In the genomic region with DNA sequence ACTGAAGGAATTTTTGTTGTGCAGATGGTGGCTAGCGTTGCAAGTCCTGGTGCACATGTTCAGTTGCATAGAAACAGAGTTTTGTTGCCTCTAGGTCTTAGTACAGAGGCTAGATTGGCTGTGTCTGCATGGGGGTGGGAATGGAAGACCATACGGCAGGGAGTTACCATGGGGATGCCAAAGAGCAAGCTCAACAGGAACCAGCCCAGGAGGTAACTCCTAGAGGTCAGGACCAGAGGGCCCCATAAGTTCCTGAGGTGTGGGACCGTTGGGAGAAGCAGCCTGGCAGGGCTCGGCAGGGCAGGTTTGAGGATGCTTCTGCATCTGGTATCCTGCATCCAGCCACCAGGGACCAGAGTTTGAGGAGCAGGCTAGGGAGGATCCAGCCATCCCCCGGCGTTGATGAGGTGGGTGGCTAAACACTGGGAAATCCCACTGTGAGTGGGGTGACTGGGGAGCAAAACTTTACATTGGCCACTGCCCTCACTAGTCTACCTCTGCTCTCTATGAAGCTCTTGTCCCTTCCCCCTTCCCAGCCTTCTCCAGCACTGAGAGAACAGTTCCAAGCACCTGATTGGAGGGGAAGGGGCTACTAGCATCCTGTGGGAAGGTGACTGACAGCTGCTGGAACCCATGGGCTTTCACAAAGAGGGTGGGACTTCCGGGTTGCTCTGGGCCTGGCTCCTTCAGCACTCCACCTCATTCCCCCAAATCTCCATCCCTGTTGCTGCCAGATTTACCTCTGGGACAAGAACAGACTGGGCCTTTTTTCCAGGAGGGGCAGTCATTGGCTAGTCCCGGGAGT, we compare ENCODE assay signal across 8 mouse cellular contexts. TPM values are rescaled to one million over a fixed set of nuclear protein-coding genes. Genes with fewer than 3 reads are reported as not detected.
A peak's percentile ranks its signal among the peaks of the same experiment; 100 is the strongest.
DNase-seq lines count a peak whose midpoint lies in the region; ATAC-seq and TF ChIP-seq lines count a peak whose summit lies in the region.

No protein-coding gene starts in this region.

- TF ChIP-seq CTCF in G1E (IDR thresholded peaks at IDR 0.05; ENCODE audit: low read depth, low read length): no peak
- no peak for TF ChIP-seq CTCF in embryonic fibroblast, embryonic 13.5 days (IDR thresholded peaks at IDR 0.05; ENCODE audit: borderline replicate concordance, insufficient read depth, low read length)

- H3K27ac ChIP-seq in embryonic fibroblast, embryonic 13.5 days (ENCODE audit: insufficient read depth, low read length): no peak overlapping the region
- H3K27ac ChIP-seq in neural tube, embryonic 15.5 days (replicated peaks): peak overlapping the region; percentile 54; the same call in 1 of the 2 replicates

- peak; percentile 24 for DNase-seq in CD4-positive, CD25-positive, alpha-beta regulatory T cell, adult 2 months (ENCODE audit: low read depth, low spot score)
- DNase-seq in G1E (ENCODE audit: low spot score) (peak; percentile 64), liver (peak; percentile 42)
- DNase-seq in induced T-regulatory cell, adult 2 months (ENCODE audit: low read depth): peak; percentile 33
- no peak for DNase-seq in spleen, postnatal 36 days (ENCODE audit: low spot score in 2 of 2)

- peak; percentile 49 for TF ChIP-seq POLR2A in embryonic fibroblast, embryonic 13.5 days (IDR thresholded peaks at IDR 0.05; ENCODE audit: low read depth, low read length)

- ATAC-seq in CD4-positive, CD25-positive, alpha-beta regulatory T cell, adult 4 months: no peak
- ATAC-seq in G1E (ENCODE audit: extremely low read depth, insufficient number of reproducible peaks, low FRiP score, poor library complexity, severe bottlenecking): no peak
- peak; percentile 28 for ATAC-seq in neural tube, embryonic 15.5 days (ENCODE audit: low FRiP score)

- no peaks in the 10 kb centered on the region for H3K9me3 ChIP-seq in G1E (replicated peaks)
- no peaks in the 10 kb centered on the region for H3K9me3 ChIP-seq in neural tube, embryonic 15.5 days (replicated peaks)

- H3K9ac ChIP-seq in neural tube, embryonic 15.5 days (replicated peaks): peak overlapping the region; percentile 85

- peak overlapping the region; percentile 80 for H3K4me3 ChIP-seq in G1E (ENCODE audit: low read depth, low read length)
- peak overlapping the region; percentile 99 for H3K4me3 ChIP-seq in embryonic fibroblast, embryonic 13.5 days (ENCODE audit: insufficient read depth, low read length)
- H3K4me3 ChIP-seq in neural tube, embryonic 15.5 days (replicated peaks): peak overlapping the region; percentile 86

- peaks cover 47% of the 10 kb centered on the region for H3K36me3 ChIP-seq in G1E (replicated peaks)
- H3K36me3 ChIP-seq in neural tube, embryonic 15.5 days: peaks cover 23% of the 10 kb centered on the region

- H3K27me3 ChIP-seq in G1E (ENCODE audit: insufficient read depth, low read length): no peaks in the 10 kb centered on the region
- H3K27me3 ChIP-seq in neural tube, embryonic 15.5 days (replicated peaks): no peaks in the 10 kb centered on the region

- 9% methylated on average over 8 of the region's 8 CpGs for WGBS in neural tube, embryonic 15.5 days

- H3K4me2 ChIP-seq in neural tube, embryonic 15.5 days: peak overlapping the region; percentile 88

- peaks cover 57% of the 10 kb centered on the region for H3K4me1 ChIP-seq in G1E (ENCODE audit: insufficient read depth, low read depth, low read length)
- H3K4me1 ChIP-seq in embryonic fibroblast, embryonic 13.5 days (ENCODE audit: control insufficient read depth, insufficient read depth, low read length): no peaks in the 10 kb centered on the region
- H3K4me1 ChIP-seq in neural tube, embryonic 15.5 days: peaks cover 34% of the 10 kb centered on the region

RNA-seq across cellular contexts. Expression of a gene that starts 1.5 kb away (rescaled TPM):
- 10 to 100 TPM; 39.4 to 58.4 TPM for polyA plus RNA-seq in CD4-positive, CD25-positive, alpha-beta regulatory T cell, adult 4 months (2017; shearing (Covaris generic))
- 31.1 and 37.6 TPM in 2 replicates for total RNA-seq in G1E (2014; fragmentation: Nextera tagmentation)
- 73.3 and 76.0 TPM in 2 replicates for total RNA-seq in G1E (2017)
- 174 and 201 TPM in 2 replicates for polyA plus RNA-seq in G1E (2012)
- 55.0 and 57.9 TPM in 2 replicates for polyA plus RNA-seq in embryonic fibroblast, embryonic 13.5 days (2011; ENCODE audit: insufficient read length, low read depth, missing spikeins)
- polyA plus RNA-seq in neural tube, embryonic 15.5 days (2015; fragmentation: Nextera tagmentation; extraction: Ambion mirVana): 124 and 134 TPM in 2 replicates

RNA-seq across cellular contexts. Expression of a gene that starts 6.2 kb away (rescaled TPM):
- 10 to 100 TPM; 35.0 to 41.5 TPM for polyA plus RNA-seq in CD4-positive, CD25-positive, alpha-beta regulatory T cell, adult 4 months (2017; shearing (Covaris generic))
- total RNA-seq in G1E (2014; fragmentation: Nextera tagmentation) (9.0 and 9.3 TPM in 2 replicates), G1E (2017) (17.1 and 19.1 TPM in 2 replicates)
- polyA plus RNA-seq in G1E (2012): 21.2 and 21.4 TPM in 2 replicates
- polyA plus RNA-seq in embryonic fibroblast, embryonic 13.5 days (2011; ENCODE audit: insufficient read length, low read depth, missing spikeins): 35.2 and 36.6 TPM in 2 replicates
- 65.3 and 79.4 TPM in 2 replicates for polyA plus RNA-seq in neural tube, embryonic 15.5 days (2015; fragmentation: Nextera tagmentation; extraction: Ambion mirVana)

RNA-seq across cellular contexts. Expression of a gene that starts 28.6 kb away (rescaled TPM):
- polyA plus RNA-seq in CD4-positive, CD25-positive, alpha-beta regulatory T cell, adult 4 months (2017; shearing (Covaris generic)): not detected
- total RNA-seq in G1E (2014; fragmentation: Nextera tagmentation): not detected in 2 replicates
- total RNA-seq in G1E (2017): 0.05 and 0.06 TPM in 2 replicates
- polyA plus RNA-seq in G1E (2012): not detected in 2 replicates
- polyA plus RNA-seq in embryonic fibroblast, embryonic 13.5 days (2011; ENCODE audit: insufficient read length, low read depth, missing spikeins): 0.14 and 0.70 TPM in 2 replicates
- 0.09 and 0.10 TPM in 2 replicates for polyA plus RNA-seq in neural tube, embryonic 15.5 days (2015; fragmentation: Nextera tagmentation; extraction: Ambion mirVana)

RNA-seq across cellular contexts. Expression of a gene that starts 36.4 kb away (rescaled TPM):
- polyA plus RNA-seq in CD4-positive, CD25-positive, alpha-beta regulatory T cell, adult 4 months (2017; shearing (Covaris generic)): not detected
- total RNA-seq in G1E (2014; fragmentation: Nextera tagmentation): not detected in 2 replicates
- 0.06 TPM in 1 of 2 replicates, not detected in the other for total RNA-seq in G1E (2017)
- polyA plus RNA-seq in G1E (2012): not detected in 2 replicates
- polyA plus RNA-seq in embryonic fibroblast, embryonic 13.5 days (2011; ENCODE audit: insufficient read length, low read depth, missing spikeins): not detected in 2 replicates
- polyA plus RNA-seq in neural tube, embryonic 15.5 days (2015; fragmentation: Nextera tagmentation; extraction: Ambion mirVana): 2.4 and 2.7 TPM in 2 replicates

RNA-seq across cellular contexts. Expression of a gene that starts 40.7 kb away (rescaled TPM):
- 1 to 10 TPM in 1 of 2 experiments, under 1 TPM in 1; 0.51 to 1.0 TPM for polyA plus RNA-seq in CD4-positive, CD25-positive, alpha-beta regulatory T cell, adult 4 months (2017; shearing (Covaris generic))
- 31.2 and 32.9 TPM in 2 replicates for total RNA-seq in G1E (2014; fragmentation: Nextera tagmentation)
- total RNA-seq in G1E (2017): 29.0 and 31.3 TPM in 2 replicates
- 84.1 and 143 TPM in 2 replicates for polyA plus RNA-seq in G1E (2012)
- polyA plus RNA-seq in embryonic fibroblast, embryonic 13.5 days (2011; ENCODE audit: insufficient read length, low read depth, missing spikeins): 13.3 and 13.9 TPM in 2 replicates
- 4.0 and 10.1 TPM in 2 replicates for polyA plus RNA-seq in neural tube, embryonic 15.5 days (2015; fragmentation: Nextera tagmentation; extraction: Ambion mirVana)

Comparison
In these comparisons a context has a peak if more than half of its experiments do, and no peak if none do; other contexts are left out.
1. DNase-seq: peak in CD4-positive, CD25-positive, alpha-beta regulatory T cell, adult 2 months (single experiment), G1E (single experiment), induced T-regulatory cell, adult 2 months (single experiment) and liver (single experiment); none in spleen, postnatal 36 days (0 of 2).
2. Peak in every context shown above with its lines, with median percentiles within 50 percentile points of each other: H3K4me3 ChIP-seq.